Mouse (Mus musculus) liver, embryonic 14 days (tissue): ENCODE results near the gene D930048N14Rik. TPM values are rescaled to one million over a fixed set of nuclear protein-coding genes. Genes with fewer than 3 reads are reported as not detected.

Source experiments
- polyA plus RNA-seq: library from polyadenylated mRNA; depleted of rRNA; stranded (reverse); fragments of >200 nt; gene quantifications from 2 replicates; pipeline ENCODE4 v1.2.3, GENCODE M21; 2012; rRNA removed

The D930048N14Rik gene
- polyA plus RNA-seq = 0.85 and 1.0 TPM in 2 replicates

GRCm38 (mm10) chr11:51650691-51651515 lies at the start of gene D930048N14Rik, which contains the start of gene N4bp3:
Gene D930048N14Rik, plus strand, starts transcription at chr11:51650954.
Gene N4bp3, minus strand, starts transcription at chr11:51650842.

GRCm38 (mm10) chr11:51606447-51607095 lies 44.2 kb upstream of the D930048N14Rik start, which contains the start of gene Hnrnpab:
Gene Hnrnpab, minus strand, starts transcription at chr11:51606847.

GRCm38 (mm10) chr11:51619409-51620060 lies 31.2 kb upstream of the D930048N14Rik start, which contains the start of gene Nhp2:
Gene Nhp2, plus strand, starts transcription at chr11:51619735.

GRCm38 (mm10) chr11:51635525-51636322 lies 15.0 kb upstream of the D930048N14Rik start, which contains the start of gene Rmnd5b:
Gene Rmnd5b, minus strand, starts transcription at chr11:51635896.

GRCm38 (mm10) chr11:51688330-51689328 lies 37.9 kb downstream of the D930048N14Rik start, which contains the start of gene 0610009B22Rik:
Gene 0610009B22Rik, minus strand, starts transcription at chr11:51688874.

Other genes with a start within 250 kb of the D930048N14Rik start
- gene Phykpl, start 66.2 kb upstream of the D930048N14Rik start, polyA plus RNA-seq = 8.8 and 10.1 TPM in 2 replicates
- gene Hnrnpab, start 44.1 kb upstream of the D930048N14Rik start, polyA plus RNA-seq = 274 and 281 TPM in 2 replicates
- gene Nhp2, start 31.2 kb upstream of the D930048N14Rik start, polyA plus RNA-seq = 81.1 and 90.9 TPM in 2 replicates
- 12.4 and 15.0 TPM in 2 replicates for gene Rmnd5b, start 15.1 kb upstream of the D930048N14Rik start, polyA plus RNA-seq
- gene N4bp3, start 112 bp upstream of the D930048N14Rik start, polyA plus RNA-seq = 1.0 and 1.3 TPM in 2 replicates
- 15.8 and 18.5 TPM in 2 replicates for gene 0610009B22Rik, start 37.9 kb downstream of the D930048N14Rik start, polyA plus RNA-seq
- gene Sec24a, start 112.7 kb downstream of the D930048N14Rik start, polyA plus RNA-seq = 3.2 and 4.5 TPM in 2 replicates
- gene Sar1b, start 112.7 kb downstream of the D930048N14Rik start, polyA plus RNA-seq = 34.7 and 45.1 TPM in 2 replicates
- gene Jade2, start 206.7 kb downstream of the D930048N14Rik start, polyA plus RNA-seq = 0.71 and 0.81 TPM in 2 replicates